Mouse (Mus musculus): ENCODE measurements at regions not wholly inside any gene's neighbourhood (a gene's known extent, or its start where the extent isn't known, plus 50 kb on each side); places are given as distances from the start of the nearest gene placed in this dataset.
A peak's percentile ranks its signal among the peaks of the same experiment; 100 is the strongest.

GRCm38 (mm10) chr9:63896073-63896807 is 125.6 kb downstream of the Smad6 start:
- peak; percentile 66 for DNase-seq (ENCODE audit: low spot score)

GRCm38 (mm10) chr9:63892235-63892971 is 129.5 kb downstream of the Smad6 start:
- DNase-seq (ENCODE audit: low spot score), result no peak

- DNase-seq (ENCODE audit: low spot score), result no peak
These were observed 131.1 kb downstream of the Smad6 start for GRCm38 (mm10) chr9:63890717-63891116.

- DNase-seq (ENCODE audit: low spot score), result no peak
These were observed 131.8 kb upstream of the Smad3 start for GRCm38 (mm10) chr9:63889570-63889969.

GRCm38 (mm10) chr9:63884971-63885370 is 127.2 kb upstream of the Smad3 start:
- DNase-seq (ENCODE audit: low spot score), result no peak

- DNase-seq (ENCODE audit: low spot score), result no peak
These were observed 126.1 kb upstream of the Smad3 start for GRCm38 (mm10) chr9:63883738-63884520.

- DNase-seq (ENCODE audit: low spot score), result no peak
These were observed 123.9 kb upstream of the Smad3 start for GRCm38 (mm10) chr9:63881692-63882091.

GRCm38 (mm10) chr9:63881261-63881563 is 123.4 kb upstream of the Smad3 start:
- no peak for DNase-seq (ENCODE audit: low spot score)

GRCm38 (mm10) chr9:63880487-63881260 is 122.9 kb upstream of the Smad3 start:
- no peak for DNase-seq (ENCODE audit: low spot score)

GRCm38 (mm10) chr9:63879710-63880428 is 122.1 kb upstream of the Smad3 start:
- no peak for DNase-seq (ENCODE audit: low spot score)

GRCm38 (mm10) chr9:63877864-63878263 is 120.1 kb upstream of the Smad3 start:
- DNase-seq (ENCODE audit: low spot score), result peak; percentile 42

GRCm38 (mm10) chr9:63876886-63877285 is 119.1 kb upstream of the Smad3 start:
- no peak for DNase-seq (ENCODE audit: low spot score)

GRCm38 (mm10) chr9:63876023-63876422 is 118.2 kb upstream of the Smad3 start:
- DNase-seq (ENCODE audit: low spot score), result no peak

- DNase-seq (ENCODE audit: low spot score), result no peak
These were observed 117.4 kb upstream of the Smad3 start for GRCm38 (mm10) chr9:63875193-63875592.

- no peak for DNase-seq (ENCODE audit: low spot score)
These were observed 106.6 kb upstream of the Smad3 start for GRCm38 (mm10) chr9:63864350-63864749.

GRCm38 (mm10) chr9:63863328-63863727 is 105.5 kb upstream of the Smad3 start:
- no peak for DNase-seq (ENCODE audit: low spot score)

- DNase-seq (ENCODE audit: low spot score), result no peak
These were observed 104.6 kb upstream of the Smad3 start for GRCm38 (mm10) chr9:63862427-63862826.

- no peak for DNase-seq (ENCODE audit: low spot score)
These were observed 103.6 kb upstream of the Smad3 start for GRCm38 (mm10) chr9:63861418-63861817.

GRCm38 (mm10) chr9:63860196-63860595 is 102.4 kb upstream of the Smad3 start:
- DNase-seq (ENCODE audit: low spot score), result no peak

- no peak for DNase-seq (ENCODE audit: low spot score)
These were observed 98.4 kb upstream of the Smad3 start for GRCm38 (mm10) chr9:63856065-63856736.

GRCm38 (mm10) chr9:63851809-63852208 is 94.0 kb upstream of the Smad3 start:
- DNase-seq (ENCODE audit: low spot score), result no peak

All from heart, adult 8-10 months (tissue).